Mouse (Mus musculus) stomach, embryonic 14.5 days (tissue): Measurements from ENCODE around the gene Tmem39b. TPM values are rescaled to one million over a fixed set of nuclear protein-coding genes. Genes with fewer than 3 reads are reported as not detected.

ENCODE experiments used
- ATAC-seq: fragments of 200-750 bp; cut with Nextera tagmentation; 2 replicates; pipeline ENCODE4 v1.8.0; 2017; ENCODE audit warnings: low read depth, moderate TSS enrichment; ENCODE audit not compliant: insufficient number of reproducible peaks, insufficient read depth, low FRiP score
- H3K27ac ChIP-seq: fragments of 300-500 bp; sonication (generic); 2 replicates; pipeline ENCODE4 v1.5.1; 2014; ENCODE audit warnings: mild to moderate bottlenecking, low read length, moderate library complexity, mixed read lengths
- H3K27me3 ChIP-seq: fragments of 300-500 bp; sonication (generic); 2 replicates; pipeline ENCODE4 v1.6.1; 2014; ENCODE audit warnings: low read length, control low read depth, mixed read lengths; ENCODE audit not compliant: control insufficient read depth, insufficient read depth
- H3K36me3 ChIP-seq: fragments of 300-500 bp; sonication (generic); 2 replicates; pipeline ENCODE4 v1.6.1; 2014; ENCODE audit warnings: mild to moderate bottlenecking, control low read depth, low read length, moderate library complexity, mixed read lengths; ENCODE audit not compliant: control insufficient read depth, insufficient read depth
- H3K4me1 ChIP-seq: fragments of 300-500 bp; sonication (generic); 2 replicates; pipeline ENCODE4 v1.6.1; 2014; ENCODE audit warnings: low read length, control low read depth, mixed read lengths; ENCODE audit not compliant: control insufficient read depth, insufficient read depth
- H3K4me2 ChIP-seq: fragments of 300-500 bp; sonication (generic); replicated peaks from 2 replicates; pipeline ENCODE4 v1.6.1; 2014; ENCODE audit warnings: low read depth, low read length, control low read depth
- H3K4me3 ChIP-seq: fragments of 300-500 bp; sonication (generic); 2 replicates; pipeline ENCODE4 v1.5.1; 2014; ENCODE audit warnings: low read depth, low read length, control low read depth
- H3K9ac ChIP-seq: fragments of 300-500 bp; sonication (generic); replicated peaks from 2 replicates; pipeline ENCODE4 v1.6.1; 2014; ENCODE audit warnings: low read depth, mild to moderate bottlenecking, control low read depth, low read length, moderate library complexity, mixed read lengths
- H3K9me3 ChIP-seq: fragments of 300-500 bp; sonication (generic); 2 replicates; pipeline ENCODE4 v1.6.1; 2016; ENCODE audit warnings: low read depth, low read length, control low read depth; ENCODE audit not compliant: control insufficient read depth
- WGBS: fragments of 180-500 bp; shearing (Covaris S2); extraction: QIAGEN DNeasy Blood & Tissue Kit; methylation state at CpG from one replicate; pipeline ENCODE4 v1.1.7; 2014; 5-methylcytosine and 5-hydroxymethylcytosine counted together
- polyA plus RNA-seq: library from polyadenylated mRNA; unstranded; fragments of >200 nt; fragmentation: Nextera tagmentation; extraction: Ambion mirVana; gene quantifications from 2 replicates; pipeline ENCODE4 v1.2.1, GENCODE M21; 2014

Tmem39b gene
- 27.6 and 27.7 TPM in 2 replicates for polyA plus RNA-seq

DNA sequence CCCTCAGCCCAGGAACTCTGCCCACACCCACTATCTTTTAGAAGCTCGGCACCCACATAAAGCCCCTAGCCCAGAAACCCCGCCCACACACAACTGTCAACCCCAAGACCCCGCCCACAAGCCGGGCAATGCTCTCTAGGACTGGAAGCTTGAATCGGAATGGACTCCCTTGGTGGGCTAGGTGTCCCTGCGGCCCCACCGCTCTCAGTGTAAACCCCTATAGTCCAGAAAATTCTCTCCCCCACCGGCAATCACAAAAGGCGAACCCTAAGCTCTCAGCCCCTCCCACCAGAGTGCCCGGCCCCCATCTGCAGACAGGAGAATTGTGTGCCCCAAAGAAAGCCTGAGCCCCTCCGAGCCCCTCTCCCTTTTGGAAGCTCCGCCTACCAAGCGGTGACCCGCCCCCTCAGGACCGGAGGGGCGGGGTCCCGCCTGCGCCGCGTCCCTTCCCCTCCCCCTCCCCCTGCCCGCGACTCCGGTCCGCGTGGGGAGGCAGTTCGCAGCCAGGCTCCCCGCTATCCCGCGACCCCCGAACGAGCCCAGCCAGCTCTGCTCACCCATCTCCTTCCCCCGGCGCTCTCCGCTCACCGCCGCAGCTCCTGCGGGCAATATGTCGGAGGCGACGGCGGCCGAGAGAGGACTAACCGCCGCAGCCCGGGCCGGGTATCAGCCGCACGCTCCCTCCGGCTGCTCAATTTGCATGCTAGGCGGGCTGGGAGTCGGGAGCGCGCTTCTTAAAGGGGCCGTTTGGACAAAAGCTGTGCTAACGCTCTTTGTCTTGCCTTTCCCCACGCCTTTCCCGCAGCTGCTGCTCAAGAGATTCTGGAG, at the start of gene Tmem39b:
TSS of gene Tmem39b (minus strand) at position 681 of the 828 bp plus-strand sequence.
- Histone ChIP-seq H3K4me3 (peak within 1 kb of the TSS; percentile 49), H3K9me3 (no peaks in the 10 kb centered on the region), H3K27me3 (no peaks in the 10 kb centered on the region), H3K9ac (peak within 1 kb of the TSS; percentile 45), H3K27ac (peak within 1 kb of the TSS; percentile 86), H3K4me2 (peak within 1 kb of the TSS; percentile 52), H3K4me1 (peaks cover 8% of the 10 kb centered on the region), H3K36me3 (peaks cover 16% of the 10 kb centered on the region)
- under 1% methylated on average over 54 of the region's 57 CpGs for WGBS
- peak; percentile 89 for ATAC-seq

DNA sequence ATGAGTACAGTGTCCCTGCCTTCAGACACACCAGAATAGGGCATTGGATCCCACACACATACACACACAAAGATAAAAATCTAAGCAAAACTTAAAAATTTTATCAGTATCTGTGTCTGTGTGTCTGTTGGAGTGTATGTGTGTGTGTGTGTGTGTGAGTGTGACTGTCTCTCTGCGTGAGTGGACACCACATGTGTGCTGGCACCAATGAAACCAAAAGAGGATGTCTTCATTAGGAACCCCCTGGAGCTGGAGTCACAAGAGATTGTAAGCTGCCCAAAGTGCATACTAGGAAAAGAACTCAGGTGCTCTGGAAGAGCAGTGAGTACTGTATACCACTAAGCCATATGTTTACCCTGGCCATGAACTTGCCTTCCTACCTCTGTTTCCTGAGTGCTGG, 49.5 kb upstream of the Tmem39b start:
- no peak overlapping the region for H3K9ac ChIP-seq
- no peak overlapping the region for H3K4me2 ChIP-seq
- H3K9me3 ChIP-seq, result no peaks in the 10 kb centered on the region
- H3K27me3 ChIP-seq, result no peaks in the 10 kb centered on the region
- no peaks in the 10 kb centered on the region for H3K36me3 ChIP-seq
- ATAC-seq, result no peak
- H3K4me1 ChIP-seq, result 0 out of 2 replicates have a peak, but pooled peaks cover 5% of the 10 kb centered on the region
- no peak overlapping the region for H3K27ac ChIP-seq
- H3K4me3 ChIP-seq, result no peak overlapping the region
- 85% methylated on average over 1 of the region's 1 CpGs for WGBS

DNA sequence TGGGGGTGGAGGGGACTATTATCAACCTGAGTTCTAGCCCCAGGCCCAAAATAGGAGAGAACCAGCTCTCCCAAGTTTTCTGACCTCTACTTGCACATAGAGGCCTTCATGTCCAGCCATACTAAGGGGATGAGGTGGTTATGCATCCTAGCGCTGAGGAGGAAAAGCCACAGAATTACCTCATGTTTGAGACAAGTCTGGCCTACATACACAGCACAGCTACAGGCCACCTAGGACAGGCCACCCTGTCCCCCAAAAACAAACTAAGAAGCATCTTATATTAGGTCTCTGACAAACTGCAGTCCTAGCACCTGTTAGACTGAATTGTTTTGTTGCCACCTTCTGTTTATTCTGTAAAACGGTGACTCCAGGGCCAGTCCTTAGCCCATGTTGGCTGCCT, 46.9 kb upstream of the Tmem39b start:
- H3K9me3 ChIP-seq, result no peaks in the 10 kb centered on the region
- H3K4me1 ChIP-seq, result peaks cover 12% of the 10 kb centered on the region; the same call in 1 of the 2 replicates
- H3K36me3 ChIP-seq, result no peaks in the 10 kb centered on the region
- ATAC-seq, result no peak
- H3K27me3 ChIP-seq, result no peaks in the 10 kb centered on the region
- H3K4me2 ChIP-seq, result peak overlapping the region; percentile 48
- H3K27ac ChIP-seq, result peak overlapping the region; percentile 99
- H3K4me3 ChIP-seq, result peak overlapping the region; percentile 100
- 40% methylated on average over 2 of the region's 2 CpGs for WGBS
- H3K9ac ChIP-seq, result peak overlapping the region; percentile 65; the same call in 1 of the 2 replicates

DNA sequence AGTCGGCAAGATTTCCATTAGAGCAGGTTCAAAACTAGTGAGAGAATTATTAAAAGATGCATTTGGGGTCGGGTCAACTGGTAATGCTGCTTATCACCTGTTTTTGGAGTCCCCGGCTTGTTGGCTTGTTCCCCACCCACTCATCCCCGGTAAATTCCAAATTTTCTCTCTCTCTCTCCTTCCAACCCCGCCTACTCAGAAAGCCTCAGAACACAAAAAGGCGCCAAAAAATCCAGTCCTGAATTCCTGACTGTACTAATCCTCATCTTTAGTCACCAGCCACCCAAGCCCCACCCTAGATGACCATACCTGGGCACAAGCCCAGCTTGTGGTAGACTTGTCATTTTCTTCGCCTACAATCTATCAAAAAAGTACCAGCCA, 46.4 kb upstream of the Tmem39b start:
- Histone ChIP-seq H3K9me3 (no peaks in the 10 kb centered on the region), H3K4me1 (peaks cover 12% of the 10 kb centered on the region; the same call in 1 of the 2 replicates), H3K27ac (peak overlapping the region; percentile 99), H3K27me3 (no peaks in the 10 kb centered on the region), H3K4me2 (peak overlapping the region; percentile 48), H3K36me3 (no peaks in the 10 kb centered on the region), H3K4me3 (peak overlapping the region; percentile 100), H3K9ac (peak overlapping the region; percentile 65)
- ATAC-seq, result no peak
- WGBS, result 6% methylated on average over 7 of the region's 7 CpGs

DNA sequence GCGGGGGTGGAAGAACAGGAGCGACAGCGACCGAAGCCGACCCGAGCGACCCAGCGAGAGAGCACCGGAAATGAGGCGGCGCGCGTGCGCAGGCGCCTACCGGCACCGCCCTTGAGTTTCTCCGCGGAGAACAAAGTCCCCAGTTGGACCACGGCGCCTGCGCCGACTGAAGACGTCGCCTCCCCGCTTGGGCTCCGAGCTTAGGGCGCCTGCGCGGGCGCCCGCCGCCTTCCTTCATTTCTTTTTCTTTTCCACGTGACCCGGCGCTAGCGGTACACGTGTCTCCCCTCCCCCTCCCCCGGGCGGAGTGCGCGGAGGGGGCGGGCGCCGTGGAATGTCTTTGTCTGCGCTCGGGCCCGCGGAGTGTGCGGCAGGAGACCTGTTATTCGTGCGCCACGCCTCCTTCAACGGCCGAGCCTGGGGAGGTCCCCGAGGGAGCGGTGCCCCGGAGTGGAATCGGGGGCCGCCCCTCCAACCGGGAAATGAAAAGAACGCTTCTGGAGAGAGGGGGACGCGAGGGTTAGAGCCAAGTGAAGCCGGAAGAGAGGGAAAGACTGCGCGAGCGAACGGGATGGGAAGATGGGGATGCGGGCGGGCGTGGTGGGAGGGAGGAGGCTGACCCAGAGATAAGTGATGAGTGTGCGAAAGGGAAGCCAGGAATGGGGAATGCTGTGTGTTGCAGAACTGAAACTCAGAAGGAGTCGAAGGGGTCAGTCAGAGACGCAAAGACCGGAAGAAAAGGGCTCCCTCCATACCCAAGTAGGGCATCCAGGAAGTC, 45.8 kb upstream of the Tmem39b start, which contains the start of gene Khdrbs1:
TSS of gene Khdrbs1 (minus strand) at position 72 of the 778 bp plus-strand sequence.
- Histone ChIP-seq H3K9ac (peak within 1 kb of the TSS; percentile 99), H3K9me3 (no peaks in the 10 kb centered on the region), H3K4me3 (peak within 1 kb of the TSS; percentile 100), H3K36me3 (no peaks in the 10 kb centered on the region), H3K4me1 (peaks cover 13% of the 10 kb centered on the region), H3K27me3 (no peaks in the 10 kb centered on the region), H3K27ac (peak within 1 kb of the TSS; percentile 99), H3K4me2 (peak within 1 kb of the TSS; percentile 68)
- ATAC-seq, result peak; percentile 93
- WGBS, result under 1% methylated on average over 67 of the region's 76 CpGs

DNA sequence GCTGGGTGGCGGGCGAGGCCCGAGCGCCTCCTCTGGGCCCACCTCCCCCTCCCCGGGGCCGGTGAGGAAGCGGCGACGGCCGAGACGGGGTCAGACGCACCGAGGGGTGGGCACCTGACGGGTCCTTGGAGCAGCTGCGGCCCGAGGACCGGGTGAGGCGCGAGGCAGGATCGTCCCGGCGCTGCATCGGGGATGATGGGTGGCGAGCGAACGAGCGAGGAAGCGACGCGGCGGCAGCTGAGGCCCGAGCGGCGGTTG, 45.3 kb upstream of the Tmem39b start:
- Histone ChIP-seq H3K36me3 (no peaks in the 10 kb centered on the region), H3K4me2 (peak overlapping the region; percentile 68; the same call in 1 of the 2 replicates), H3K27ac (peak overlapping the region; percentile 98), H3K9ac (peak overlapping the region; percentile 99), H3K4me3 (peak overlapping the region; percentile 100), H3K27me3 (no peaks in the 10 kb centered on the region), H3K4me1 (peaks cover 18% of the 10 kb centered on the region), H3K9me3 (no peaks in the 10 kb centered on the region)
- WGBS, result 0% methylated on average over 34 of the region's 34 CpGs
- no peak for ATAC-seq

DNA sequence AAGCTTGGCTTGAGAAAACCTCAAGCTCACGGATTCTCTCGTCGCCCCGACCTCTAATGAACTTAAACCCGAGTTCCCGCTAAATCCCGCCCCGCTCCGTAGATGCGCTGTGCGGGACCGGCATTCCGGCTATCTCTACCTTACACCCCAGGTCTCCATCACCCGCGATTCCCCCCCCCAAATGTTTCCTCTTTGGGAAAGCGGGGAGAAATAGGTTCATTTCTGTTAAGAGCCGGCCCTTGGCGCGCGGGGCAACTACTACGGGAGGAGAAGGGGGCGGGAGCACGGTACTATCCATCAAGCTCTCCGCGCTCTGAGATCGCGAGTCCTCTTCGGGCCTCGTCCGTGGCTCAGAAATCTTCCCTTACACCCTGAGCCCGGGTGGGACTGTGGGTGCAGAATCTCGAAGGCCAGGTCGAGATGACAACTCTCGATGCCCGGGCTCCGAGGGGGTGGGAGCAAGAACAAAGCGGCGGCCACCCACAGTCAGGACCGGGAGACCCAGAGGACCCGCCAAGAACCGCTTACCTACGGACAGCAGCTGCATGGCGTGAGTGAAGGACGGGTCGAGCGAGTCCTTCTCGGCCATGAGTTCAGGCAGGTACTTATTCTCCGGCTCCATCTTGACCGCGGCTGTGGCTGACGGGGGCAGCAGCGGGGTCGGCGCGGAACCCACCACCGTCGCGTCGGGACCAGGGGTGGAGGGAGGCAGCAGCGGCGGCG, 44.8 kb upstream of the Tmem39b start:
- ATAC-seq, result no peak
- Histone ChIP-seq H3K27me3 (no peaks in the 10 kb centered on the region), H3K4me2 (peak overlapping the region; percentile 68), H3K4me3 (peak overlapping the region; percentile 100), H3K36me3 (no peaks in the 10 kb centered on the region; the same call in 1 of the 2 replicates), H3K9ac (peak overlapping the region; percentile 99), H3K4me1 (peaks cover 18% of the 10 kb centered on the region), H3K27ac (peak overlapping the region; percentile 98), H3K9me3 (no peaks in the 10 kb centered on the region)
- WGBS, result under 1% methylated on average over 59 of the region's 62 CpGs

DNA sequence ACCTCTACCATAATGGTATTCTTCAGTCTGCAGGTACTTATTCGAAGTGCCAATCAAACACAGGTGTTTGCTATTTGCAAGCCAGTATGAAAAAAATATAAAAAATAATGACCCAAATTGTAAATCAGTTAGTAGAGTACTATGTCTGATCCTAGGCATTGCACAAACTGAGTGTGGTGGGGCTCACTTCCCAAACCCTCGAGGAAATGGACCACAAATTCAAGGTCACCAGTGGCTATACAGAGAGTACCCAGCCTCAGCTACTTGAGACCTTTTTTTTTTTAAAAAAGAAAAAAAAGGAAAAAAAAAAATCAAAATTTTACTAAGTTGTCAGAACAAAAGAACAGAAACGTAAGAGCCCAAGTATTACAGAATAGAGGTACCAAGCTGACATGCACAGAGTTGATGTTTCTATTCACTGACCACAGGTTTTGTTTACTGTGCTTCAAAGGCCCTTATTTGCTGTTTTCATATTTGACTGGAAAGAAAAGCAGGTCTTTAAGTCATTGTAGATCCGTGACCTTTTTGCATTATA, 42.5 kb upstream of the Tmem39b start:
- Histone ChIP-seq H3K4me3 (no peak overlapping the region; the same call in 1 of the 2 replicates), H3K36me3 (no peaks in the 10 kb centered on the region; the same call in 1 of the 2 replicates)

More for the DNA sequence above, 42.5 kb upstream of the Tmem39b start:
- 65% methylated on average over 4 of the region's 4 CpGs for WGBS
- H3K4me2 ChIP-seq, result no peak overlapping the region; the same call in 1 of the 2 replicates
- ATAC-seq, result no peak
- peaks cover 18% of the 10 kb centered on the region for H3K4me1 ChIP-seq
- H3K9me3 ChIP-seq, result no peaks in the 10 kb centered on the region
- H3K27me3 ChIP-seq, result no peaks in the 10 kb centered on the region
- H3K27ac ChIP-seq, result no peak overlapping the region
- H3K9ac ChIP-seq, result no peak overlapping the region
